Mouse (Mus musculus) kidney, adult 2 months (tissue): ENCODE results near the gene Ccdc91. TPM values are rescaled to one million over a fixed set of nuclear protein-coding genes. Genes with fewer than 3 reads are reported as not detected.

Source experiments
- DNase-seq: peaks from one replicate; pipeline ENCODE4 v3.0.0; 2021
- H3K27ac ChIP-seq: fragments of 200-500 bp; 2 replicates; pipeline ENCODE4 v1.5.1; 2012; ENCODE audit warnings: low read depth, low read length, control low read depth, inconsistent platforms; ENCODE audit not compliant: insufficient read depth
- H3K27me3 ChIP-seq: fragments of 200-500 bp; replicated peaks from 2 replicates; pipeline ENCODE4 v1.6.1; 2012; ENCODE audit warnings: mild to moderate bottlenecking, moderate library complexity, low read length, inconsistent platforms; ENCODE audit not compliant: control insufficient read depth, insufficient read depth
- H3K36me3 ChIP-seq: fragments of 200-500 bp; 2 replicates; pipeline ENCODE4 v1.6.1; 2012; ENCODE audit warnings: mild to moderate bottlenecking, moderate library complexity, low read length, inconsistent platforms; ENCODE audit not compliant: control insufficient read depth, insufficient read depth
- H3K4me1 ChIP-seq: fragments of 200-500 bp; 2 replicates; pipeline ENCODE4 v1.6.1; 2011; ENCODE audit warnings: low read length; ENCODE audit not compliant: control insufficient read depth, insufficient read depth
- H3K4me3 ChIP-seq: fragments of 200-500 bp; 2 replicates; pipeline ENCODE4 v1.5.1; 2011; ENCODE audit warnings: mild to moderate bottlenecking, low read depth, low read length, control low read depth; ENCODE audit not compliant: insufficient read depth
- CTCF ChIP-seq: fragments of 200-500 bp; conservative IDR thresholded peaks from 2 replicates; pipeline ENCODE4 v1.5.1; 2011; ENCODE audit warnings: low read depth, mild to moderate bottlenecking, control low read depth, low read length, moderate library complexity, mixed read lengths; ENCODE audit not compliant: insufficient read depth, insufficient read length
- POLR2A ChIP-seq: fragments of 200-500 bp; IDR thresholded peaks from one replicate; pipeline ENCODE4 v1.6.1; 2011; ENCODE audit warnings: low read depth, low read length, control low read depth
- WGBS: fragments of 180-500 bp; shearing (Covaris S2); methylation state at CpG from one replicate; pipeline ENCODE4 v1.1.7; 2018; 5-methylcytosine and 5-hydroxymethylcytosine counted together
- polyA plus RNA-seq: library from polyadenylated mRNA; depleted of rRNA; stranded (reverse); fragments of >200 nt; gene quantifications from 2 replicates; pipeline ENCODE4 v1.2.3, GENCODE M21; 2012; rRNA removed

Ccdc91 gene
- polyA plus RNA-seq = 37.5 and 38.3 TPM in 2 replicates

GRCm38 (mm10) chr6:147475727-147476613 is at the start of gene Ccdc91:
TSS of gene Ccdc91 (plus strand) at chr6:147475828.
- Histone ChIP-seq H3K27me3 (no peaks in the 10 kb centered on the region), H3K4me1 (no peaks in the 10 kb centered on the region), H3K4me3 (peak within 1 kb of the TSS; percentile 75), H3K36me3 (no peaks in the 10 kb centered on the region), H3K27ac (peak within 1 kb of the TSS; percentile 61)
- peak; percentile 95 for DNase-seq
- under 1% methylated on average over 78 of the region's 78 CpGs for WGBS
- no peak for TF ChIP-seq CTCF
- peak; percentile 46 for TF ChIP-seq POLR2A

GRCm38 (mm10) chr6:147426927-147427487 is 48.6 kb upstream of the Ccdc91 start:
- Histone ChIP-seq H3K4me3 (no peak overlapping the region), H3K36me3 (no peaks in the 10 kb centered on the region), H3K4me1 (no peaks in the 10 kb centered on the region), H3K27me3 (no peaks in the 10 kb centered on the region), H3K27ac (no peak overlapping the region)
- 86% methylated on average over 11 of the region's 11 CpGs for WGBS
- DNase-seq = no peak
- TF ChIP-seq CTCF (no peak), POLR2A (no peak)

GRCm38 (mm10) chr6:147455775-147456174 is 19.9 kb upstream of the Ccdc91 start:
- no peaks in the 10 kb centered on the region for H3K27me3 ChIP-seq
- 76% methylated on average over 5 of the region's 5 CpGs for WGBS
- H3K4me1 ChIP-seq = no peaks in the 10 kb centered on the region
- H3K36me3 ChIP-seq = no peaks in the 10 kb centered on the region
- peak; percentile 19 for DNase-seq
- TF ChIP-seq POLR2A (no peak), CTCF (no peak)
- no peak overlapping the region for H3K4me3 ChIP-seq
- no peak overlapping the region for H3K27ac ChIP-seq

GRCm38 (mm10) chr6:147458637-147459301 is 16.9 kb upstream of the Ccdc91 start:
- 45% methylated on average over 11 of the region's 11 CpGs for WGBS
- DNase-seq = no peak
- Histone ChIP-seq H3K27ac (no peak overlapping the region), H3K27me3 (no peaks in the 10 kb centered on the region), H3K36me3 (no peaks in the 10 kb centered on the region), H3K4me1 (no peaks in the 10 kb centered on the region), H3K4me3 (no peak overlapping the region)
- TF ChIP-seq CTCF (no peak), POLR2A (no peak)

GRCm38 (mm10) chr6:147470016-147470415 is 5.6 kb upstream of the Ccdc91 start:
- no peak overlapping the region for H3K4me3 ChIP-seq
- H3K4me1 ChIP-seq = 0 out of 2 replicates have a peak, but pooled peaks cover 4% of the 10 kb centered on the region
- no peak for DNase-seq
- no peak overlapping the region for H3K27ac ChIP-seq
- H3K36me3 ChIP-seq = no peaks in the 10 kb centered on the region
- 51% methylated on average over 5 of the region's 5 CpGs for WGBS
- TF ChIP-seq POLR2A = no peak
- no peak for TF ChIP-seq CTCF
- no peaks in the 10 kb centered on the region for H3K27me3 ChIP-seq

GRCm38 (mm10) chr6:147481141-147481540 is 5.5 kb downstream of the Ccdc91 start:
- peak; percentile 12 for DNase-seq
- no peaks in the 10 kb centered on the region for H3K36me3 ChIP-seq
- WGBS = 94% methylated on average over 5 of the region's 5 CpGs
- H3K4me1 ChIP-seq = no peaks in the 10 kb centered on the region
- H3K27me3 ChIP-seq = no peaks in the 10 kb centered on the region
- no peak overlapping the region for H3K4me3 ChIP-seq
- TF ChIP-seq CTCF (no peak), POLR2A (no peak)
- no peak overlapping the region for H3K27ac ChIP-seq

GRCm38 (mm10) chr6:147490120-147490519 is 14.5 kb downstream of the Ccdc91 start:
- 84% methylated on average over 3 of the region's 3 CpGs for WGBS
- no peaks in the 10 kb centered on the region for H3K27me3 ChIP-seq
- H3K36me3 ChIP-seq = no peaks in the 10 kb centered on the region
- DNase-seq = no peak
- TF ChIP-seq POLR2A (no peak), CTCF (no peak)
- no peak overlapping the region for H3K4me3 ChIP-seq
- H3K4me1 ChIP-seq = no peaks in the 10 kb centered on the region
- no peak overlapping the region for H3K27ac ChIP-seq
